Mouse (Mus musculus) kidney, postnatal 14 days (tissue): ENCODE data around the gene Parn.

Source experiments
- DNase-seq: peaks from one replicate; pipeline ENCODE4 v3.0.0; 2022; ENCODE audit warnings: mixed read lengths

The Parn gene

DNA sequence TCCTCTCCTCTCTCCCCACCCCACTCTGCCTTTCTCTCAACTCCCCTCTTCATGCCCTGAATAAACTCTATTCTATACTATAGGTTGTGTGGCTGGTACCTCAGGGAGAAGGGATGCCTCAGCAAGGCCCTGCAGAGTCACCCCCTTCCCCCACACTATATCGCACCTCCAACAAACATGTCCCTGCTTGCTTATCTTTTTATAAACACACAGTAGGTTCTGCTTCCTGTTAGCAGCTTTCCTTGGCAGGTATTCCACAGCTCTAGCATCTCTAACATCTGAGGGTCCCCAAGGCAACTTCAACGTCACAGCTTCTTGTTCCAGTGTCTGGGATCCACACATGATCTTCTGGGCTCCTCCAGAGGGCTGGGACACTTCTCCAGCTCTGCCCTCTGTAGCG lies 117.3 kb downstream of the Parn start:
- no peak for DNase-seq

DNA sequence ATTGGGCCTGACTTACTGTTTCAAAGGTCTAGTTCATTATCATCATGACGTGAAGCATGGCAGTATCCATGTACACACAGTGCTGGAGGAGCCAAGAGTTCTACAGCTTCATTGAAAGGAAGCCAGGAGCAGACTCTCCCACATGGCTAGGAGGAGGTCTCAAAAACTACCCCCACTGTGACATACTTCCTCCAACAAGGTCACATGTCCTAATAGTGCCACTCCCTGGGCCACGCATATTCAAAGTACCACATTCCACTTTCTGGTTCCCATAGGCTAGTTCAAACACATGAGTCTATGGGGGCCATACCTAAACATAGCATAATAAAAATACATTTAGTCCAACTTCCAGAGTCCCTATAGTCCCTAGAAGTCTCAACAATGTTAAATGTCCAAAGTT lies 118.0 kb downstream of the Parn start:
- DNase-seq, result no peak

DNA sequence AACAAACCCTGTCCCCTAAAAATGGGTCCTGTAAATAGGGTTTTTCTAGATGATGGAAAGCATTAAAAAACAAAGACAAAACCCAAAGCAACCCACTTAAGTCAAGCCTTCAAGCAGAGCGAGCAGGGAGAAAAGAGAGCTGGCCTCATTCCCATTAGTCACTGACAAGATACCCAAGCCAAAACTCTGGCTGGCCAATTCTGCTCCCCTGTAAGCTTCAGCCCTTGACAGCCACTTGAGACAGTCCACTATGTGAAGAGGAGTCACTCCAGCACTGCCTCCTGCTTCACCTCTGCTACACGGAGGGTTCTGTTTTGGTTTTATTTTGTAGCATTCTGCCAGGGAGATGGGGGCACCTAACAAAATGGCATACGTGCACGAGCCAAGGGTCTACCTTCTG lies 126.2 kb downstream of the Parn start:
- DNase-seq, result no peak

DNA sequence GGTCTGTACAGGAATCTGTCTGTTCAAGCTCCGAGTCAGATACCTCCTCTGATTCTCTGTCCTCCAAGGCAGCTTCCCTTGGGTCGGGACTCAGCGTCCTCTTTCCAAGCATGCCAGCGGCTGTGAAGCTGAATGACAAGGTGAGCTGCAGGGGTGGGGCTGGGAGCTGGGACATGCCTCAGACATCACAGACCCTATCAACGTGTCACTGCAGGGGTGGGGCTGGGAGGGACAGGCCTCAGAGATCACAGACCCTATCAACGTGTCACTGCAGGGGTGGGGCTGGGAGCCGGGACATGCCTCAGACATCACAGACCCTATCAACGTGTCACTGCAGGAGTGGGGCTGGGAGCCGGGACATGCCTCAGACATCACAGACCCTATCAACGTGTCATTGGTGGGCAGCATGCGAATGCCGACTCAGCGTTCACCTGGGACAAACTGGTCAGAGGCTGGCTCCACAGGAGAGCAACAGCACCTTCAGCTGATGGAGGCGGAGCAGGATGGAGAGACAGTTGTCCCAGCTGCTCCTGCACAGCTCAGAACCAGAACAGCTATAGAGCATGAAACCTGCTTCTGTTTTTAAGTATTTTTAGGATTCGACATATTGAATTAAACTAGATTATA lies 126.7 kb downstream of the Parn start:
- no peak for DNase-seq

DNA sequence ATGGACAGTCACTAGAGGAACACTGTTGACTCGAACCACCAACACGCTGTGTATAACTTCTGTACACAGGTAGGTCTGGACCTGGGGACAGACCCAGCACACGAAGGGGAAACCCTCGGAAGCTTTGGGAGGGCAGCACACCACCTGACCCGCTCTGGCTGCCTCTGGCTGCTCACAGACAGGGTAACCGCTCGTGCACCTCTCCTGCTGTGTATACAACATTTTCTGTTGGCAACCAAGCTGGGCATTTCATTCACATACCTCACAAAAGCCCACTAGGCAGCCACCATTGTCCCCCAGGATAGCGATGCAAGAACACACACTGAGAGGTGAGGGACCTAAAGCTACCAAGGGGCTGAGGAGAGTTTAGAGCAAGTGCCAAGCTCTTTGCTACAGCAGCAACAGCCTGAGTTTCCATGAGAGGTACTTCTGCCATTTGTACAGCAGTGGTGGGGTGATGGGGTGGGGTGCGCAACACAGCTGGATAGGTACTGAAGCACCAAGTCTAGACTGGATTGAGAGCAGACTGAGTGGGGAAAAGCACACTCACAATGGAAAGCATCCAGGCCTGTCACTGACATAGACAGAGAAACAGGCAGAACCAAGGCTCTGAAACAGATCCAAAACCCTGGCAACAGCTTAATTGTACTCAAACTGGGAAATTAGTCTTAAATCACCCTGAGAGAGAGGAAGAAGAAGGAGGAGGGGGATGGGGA lies 128.9 kb downstream of the Parn start:
- peak; percentile 22 for DNase-seq

DNA sequence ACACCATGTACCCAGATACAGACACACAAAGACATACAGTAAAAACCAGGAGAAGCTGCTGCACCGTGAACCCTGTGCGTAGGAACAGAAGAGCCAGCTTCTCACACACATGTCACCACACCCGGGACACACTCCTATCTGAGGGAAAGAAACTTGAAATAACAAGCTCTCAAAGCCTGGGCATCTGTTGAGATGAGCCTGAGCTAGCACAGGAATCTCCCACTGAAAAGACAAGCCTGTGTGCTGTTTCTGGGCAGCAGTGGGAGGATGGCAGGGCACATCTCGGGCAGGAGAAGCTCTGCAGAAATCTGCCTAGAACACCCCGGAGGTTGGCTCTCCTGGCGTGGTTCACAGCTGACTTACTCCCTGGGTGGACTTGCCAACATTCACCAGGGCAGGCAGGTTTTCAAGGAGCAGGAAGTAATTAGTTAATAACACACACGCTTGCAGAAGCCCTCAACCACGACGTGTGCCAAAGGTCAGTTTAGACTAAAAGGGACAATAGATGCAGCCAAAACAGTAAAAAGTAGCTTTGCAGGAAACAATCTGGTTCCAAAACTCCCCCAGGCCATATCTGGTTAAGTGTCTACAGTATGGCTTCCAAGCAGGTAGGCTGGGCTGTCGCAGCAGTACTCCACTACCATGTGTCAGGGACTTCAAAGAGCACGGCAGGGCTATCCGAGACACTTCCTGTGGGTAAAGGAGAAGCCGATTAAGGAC lies 129.6 kb downstream of the Parn start:
- peak; percentile 70 for DNase-seq

DNA sequence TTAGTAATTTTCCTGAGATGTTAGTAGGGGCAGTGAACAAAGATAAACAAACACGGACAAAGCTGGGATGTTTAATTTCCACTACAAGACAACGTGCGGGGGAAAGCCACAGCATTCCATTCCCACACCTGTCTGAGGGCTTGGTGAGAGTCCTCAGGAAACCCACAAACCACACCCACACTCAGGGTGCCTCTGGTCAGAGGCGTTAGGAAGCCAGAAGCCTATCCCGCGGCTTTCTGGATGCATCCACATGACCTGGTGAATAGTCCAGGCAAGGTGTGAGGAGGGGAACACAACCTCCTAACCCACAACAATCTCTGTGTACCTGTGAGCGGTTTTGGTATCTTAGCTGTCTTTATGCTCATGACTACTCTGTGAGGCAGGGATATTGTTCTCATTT lies 131.6 kb downstream of the Parn start:
- no peak for DNase-seq

DNA sequence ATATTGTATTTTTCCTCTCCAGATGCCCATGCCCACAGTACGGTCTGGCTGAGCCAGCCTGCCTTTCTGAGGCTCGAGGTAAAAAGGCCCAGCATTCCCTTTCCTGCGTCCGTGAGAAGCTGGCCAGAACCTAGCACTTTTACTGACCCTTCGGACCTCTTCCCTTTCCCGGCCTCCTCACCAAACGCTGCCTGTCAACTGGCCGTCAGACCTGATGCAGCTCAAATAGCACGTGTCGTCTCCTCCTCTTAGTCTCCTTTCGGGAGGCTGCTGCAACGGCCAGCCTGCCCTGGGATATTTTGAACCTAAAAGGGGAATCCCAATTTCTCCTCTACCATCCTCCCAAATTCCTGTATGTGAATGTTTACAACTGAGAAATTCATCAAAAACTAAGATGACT lies 132.1 kb downstream of the Parn start:
- DNase-seq, result no peak

DNA sequence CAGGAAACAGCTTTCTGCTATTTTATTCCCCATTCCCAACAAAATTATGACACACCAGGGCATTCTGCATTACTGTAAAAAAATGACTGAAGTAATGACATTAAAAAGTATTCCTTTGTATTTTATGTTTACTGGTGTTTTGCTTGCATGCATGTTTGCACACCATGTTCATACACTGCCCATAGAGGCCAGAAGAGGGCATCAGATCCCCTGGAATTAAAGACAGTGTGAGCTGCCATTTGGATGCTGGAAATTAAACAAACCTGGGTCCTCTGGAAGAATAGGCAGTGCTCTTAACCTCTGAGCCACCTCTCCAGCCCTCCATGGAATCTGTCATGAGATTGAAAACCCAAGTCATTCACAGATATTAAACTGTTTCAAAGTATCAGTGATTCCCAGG lies 135.1 kb downstream of the Parn start:
- DNase-seq, result peak; percentile 50

DNA sequence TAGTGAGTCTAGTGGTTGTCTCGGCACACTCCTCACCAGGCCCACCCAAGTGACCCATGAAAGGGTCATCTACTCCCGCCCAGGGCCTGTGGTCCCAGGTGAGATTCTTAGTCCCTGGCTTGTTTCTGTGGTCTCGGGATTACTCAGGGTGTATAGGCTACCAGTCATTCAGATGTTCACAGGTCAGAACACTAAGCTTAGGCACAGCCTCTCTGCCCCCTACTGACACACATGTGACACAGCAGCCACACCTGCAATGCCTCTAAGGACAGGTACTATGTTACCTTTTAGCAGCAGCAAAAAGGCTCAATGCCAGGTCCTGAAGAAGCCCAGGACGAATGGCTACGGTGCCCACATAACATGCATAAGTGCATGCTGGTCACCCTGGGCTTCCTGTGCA lies 136.7 kb downstream of the Parn start:
- DNase-seq, result no peak

DNA sequence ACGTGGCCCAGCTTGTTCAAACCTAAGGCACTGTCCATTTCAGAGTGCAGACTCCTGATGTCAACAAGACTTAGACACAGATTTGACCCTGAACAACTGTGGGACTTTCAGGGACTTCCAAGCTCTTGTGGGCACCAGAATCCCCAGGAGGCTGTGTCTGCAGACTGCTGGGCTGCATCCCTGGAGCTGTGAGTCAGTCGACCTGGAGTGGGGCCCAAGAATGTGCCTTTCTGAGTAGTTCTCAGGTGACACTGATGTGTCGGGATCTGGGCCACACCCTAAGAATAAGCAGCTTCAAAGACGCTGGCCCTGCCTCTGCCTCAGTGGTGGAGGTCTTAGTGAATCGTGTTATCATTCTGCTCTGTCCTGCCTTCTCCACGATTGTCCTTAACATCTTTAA lies 146.6 kb downstream of the Parn start:
- no peak for DNase-seq

DNA sequence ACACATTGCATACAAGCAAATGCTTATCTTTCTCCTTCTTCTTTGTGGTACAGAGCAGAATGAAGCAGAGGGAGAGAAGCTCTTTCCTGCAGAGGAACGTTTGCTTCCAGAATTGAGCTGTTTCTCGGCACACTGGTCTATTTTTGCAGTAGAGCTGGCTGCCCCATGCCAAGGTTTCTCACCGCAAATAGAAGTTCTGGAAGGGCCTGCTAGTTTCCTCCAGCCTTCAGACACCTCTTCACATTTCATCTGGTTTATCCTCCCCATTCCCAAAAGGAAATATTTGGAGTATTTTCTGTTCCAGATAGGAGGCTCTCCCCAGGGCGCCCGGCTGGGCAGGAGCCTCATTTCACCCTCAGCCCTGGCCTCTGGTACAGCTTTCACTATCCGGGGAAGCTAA lies 147.7 kb downstream of the Parn start:
- no peak for DNase-seq

DNA sequence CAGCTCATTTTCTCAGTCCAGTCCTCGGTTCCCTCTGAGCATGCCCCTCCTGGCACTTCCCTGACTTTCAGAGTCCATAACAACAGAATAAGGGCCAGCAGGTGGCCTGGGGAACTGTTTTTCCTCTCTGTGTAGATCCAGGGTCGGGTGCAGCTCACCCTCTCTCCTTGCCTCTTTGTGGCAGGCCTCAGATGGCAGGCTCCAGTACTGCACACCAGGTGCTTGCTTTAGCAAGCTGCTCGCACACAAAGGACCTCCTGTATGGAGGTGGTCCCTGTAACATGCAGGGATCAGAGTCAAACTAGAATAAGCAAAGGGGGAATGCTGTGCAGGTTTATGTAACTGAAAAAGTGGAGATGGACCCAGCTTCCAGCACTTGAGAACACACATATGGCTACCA lies 151.8 kb downstream of the Parn start:
- DNase-seq, result no peak

DNA sequence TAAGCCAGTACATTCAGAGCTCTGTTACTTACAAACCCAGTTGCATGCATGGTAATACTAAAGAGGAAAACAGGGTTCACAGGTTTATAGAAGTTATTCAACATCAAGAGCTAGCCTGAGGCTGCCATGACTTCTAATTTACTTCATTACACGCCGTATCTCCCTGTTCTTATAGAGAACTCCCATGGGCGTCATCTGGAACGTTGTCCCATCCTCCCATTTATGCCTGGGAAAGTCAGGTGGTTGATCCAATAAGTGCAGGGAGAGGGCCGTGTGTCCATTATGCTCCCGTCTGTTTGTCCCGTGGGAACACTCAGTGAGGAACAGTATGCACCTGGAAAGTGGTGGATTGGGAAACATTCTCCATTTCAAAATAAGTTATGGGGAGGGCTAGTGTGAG lies 152.4 kb downstream of the Parn start:
- no peak for DNase-seq

DNA sequence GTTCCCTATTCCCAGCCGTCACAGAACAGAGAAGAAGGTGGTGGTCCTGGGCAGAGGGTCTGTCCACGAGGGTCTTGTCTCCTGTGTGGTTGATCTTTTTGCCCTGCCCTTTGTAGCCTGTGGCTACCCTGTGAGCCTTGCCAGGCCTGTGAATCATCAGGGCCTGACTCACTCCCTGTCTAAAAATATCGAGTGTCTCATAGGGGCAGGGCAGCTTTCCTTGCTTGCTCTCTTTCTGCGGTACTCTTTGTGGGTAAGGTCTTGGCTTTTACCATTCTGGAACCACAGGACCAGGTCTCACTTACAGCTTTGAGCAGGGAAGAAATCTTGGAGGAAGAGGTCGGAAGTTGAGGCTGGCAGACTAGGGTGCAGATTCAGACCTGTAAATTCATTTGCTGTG lies 162.9 kb downstream of the Parn start:
- DNase-seq, result no peak

DNA sequence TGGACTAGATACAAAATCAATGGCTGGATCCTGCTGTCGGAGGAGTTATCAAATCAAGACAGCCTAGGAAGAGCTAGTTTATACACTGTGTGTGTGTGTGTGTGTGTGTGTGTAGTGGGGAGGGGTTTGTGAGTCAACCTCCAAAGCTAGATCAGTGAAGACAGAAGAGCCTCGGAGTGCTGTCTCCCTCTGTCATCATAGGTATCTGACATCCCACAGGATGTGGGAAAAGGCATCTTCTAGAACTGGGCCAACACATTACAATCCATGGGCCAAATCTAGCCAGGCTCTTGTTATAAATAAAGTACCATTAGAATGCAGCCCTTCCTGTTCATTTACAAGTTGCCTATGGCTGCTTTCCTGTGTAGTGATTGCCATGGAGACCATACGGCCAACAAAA lies 163.5 kb downstream of the Parn start:
- DNase-seq, result no peak

DNA sequence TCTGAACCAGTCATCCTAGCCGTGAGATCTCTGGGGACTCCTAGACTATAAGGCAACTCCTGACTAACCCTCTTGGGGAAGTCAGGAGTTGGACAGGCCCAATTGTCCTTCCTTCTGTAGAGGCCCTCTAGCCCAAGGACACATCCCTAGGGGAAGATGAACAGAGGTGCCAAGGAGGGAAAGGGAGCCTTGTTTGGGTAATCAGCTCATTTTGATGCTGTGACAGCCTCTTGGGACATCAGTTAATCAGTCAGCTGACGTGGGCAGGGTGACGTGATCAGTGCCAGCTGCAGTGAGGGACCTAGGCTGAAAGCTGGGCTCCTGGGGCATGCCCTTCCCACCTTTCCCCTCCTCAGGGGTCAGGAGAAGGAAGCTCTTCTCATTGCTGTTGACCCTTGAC lies 169.0 kb downstream of the Parn start:
- no peak for DNase-seq

DNA sequence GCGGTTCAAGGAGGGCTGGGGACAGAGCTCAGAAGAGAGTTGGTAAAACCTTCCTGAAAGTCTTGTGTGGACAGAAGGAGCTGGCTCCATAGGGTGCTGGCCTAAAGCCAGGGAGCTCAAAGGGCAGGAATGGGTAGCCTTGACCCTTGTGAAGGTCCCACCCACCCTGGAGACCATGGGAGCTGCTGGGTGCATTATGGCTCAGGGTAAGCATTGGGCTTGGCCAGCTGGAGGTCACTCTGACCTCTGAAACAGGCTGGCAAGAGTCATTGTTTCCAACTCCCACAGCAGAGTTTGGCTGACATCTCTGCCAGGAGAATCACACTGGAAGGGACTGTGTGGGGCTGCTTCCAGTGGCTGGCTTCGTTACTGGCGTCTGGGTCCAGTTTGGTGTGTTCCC lies 174.0 kb downstream of the Parn start:
- peak; percentile 20 for DNase-seq

DNA sequence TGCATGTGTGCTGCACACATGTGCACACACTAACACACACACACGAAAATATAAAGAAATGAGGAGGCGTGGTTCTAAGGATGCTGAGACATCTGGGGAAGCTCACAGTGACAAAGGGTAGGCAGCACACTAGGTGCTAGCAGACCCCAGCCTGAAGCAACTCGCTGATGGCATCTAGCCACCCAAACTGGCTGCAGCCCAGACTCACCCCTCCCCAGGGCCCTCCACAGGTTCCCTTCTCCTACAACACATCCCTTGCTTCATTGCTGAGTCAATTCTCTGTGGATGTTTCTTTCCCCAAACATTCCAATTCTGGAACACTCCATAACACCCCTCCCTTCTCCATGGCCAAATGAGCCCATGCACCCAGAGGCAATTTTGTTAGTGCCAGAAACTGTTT lies 175.0 kb downstream of the Parn start:
- DNase-seq, result no peak

DNA sequence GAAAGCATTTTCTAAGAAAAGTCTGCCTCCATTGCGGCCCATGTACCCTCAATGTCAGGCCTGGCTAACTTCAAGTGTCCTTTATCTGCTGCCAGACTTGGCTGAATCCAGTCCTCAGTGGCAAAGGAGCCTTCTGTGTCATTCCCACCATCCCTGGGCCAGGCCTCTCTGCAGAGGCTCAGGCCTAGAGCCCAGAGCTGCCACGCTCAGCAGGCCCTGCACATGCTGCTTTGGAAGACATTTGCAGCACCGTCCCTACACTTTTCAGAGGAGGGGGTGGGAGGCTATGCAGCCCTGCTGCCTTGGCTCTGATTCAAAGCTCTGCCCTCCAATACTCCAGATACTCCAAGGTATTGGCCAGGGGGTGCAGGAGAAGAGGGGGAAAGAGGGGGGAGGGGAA lies 176.2 kb downstream of the Parn start:
- DNase-seq, result no peak
